Mouse (Mus musculus): ENCODE data around the gene Gm14412.
"Not testable (repeated sequence)": the region's sequence is repeated elsewhere in the genome, so short reads cannot be mapped to it uniquely, and the experiment has no call there.

The Gm14412 gene

DNA sequence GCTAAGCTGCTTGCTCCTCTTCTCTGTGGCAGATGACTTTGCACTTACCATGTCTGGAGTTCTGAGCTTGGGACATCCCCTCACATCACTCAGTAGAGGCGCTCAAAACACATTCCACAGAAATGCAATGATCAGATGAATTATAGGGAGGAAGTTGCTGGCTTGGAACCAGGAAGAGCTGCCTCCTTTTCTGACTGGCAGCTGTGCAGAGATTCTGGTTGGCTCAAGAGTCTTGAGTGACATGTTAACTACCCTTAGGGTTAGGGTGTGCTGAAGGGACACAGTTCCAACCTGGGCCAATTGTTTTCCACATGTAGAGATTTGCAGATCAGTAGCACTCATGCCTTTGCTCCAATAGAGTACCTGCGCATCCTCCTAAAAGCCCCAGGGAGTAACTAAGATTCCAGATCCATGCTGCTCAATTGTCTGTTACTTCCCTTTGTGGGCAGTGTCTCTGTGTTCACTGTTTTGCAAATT is at the start of gene Gm14412:
Gene Gm14412, minus strand, starts transcription at position 51 of the 477 bp plus-strand sequence.
- not testable (repeated sequence) for DNase-seq (ENCODE audit: low spot score)

DNA sequence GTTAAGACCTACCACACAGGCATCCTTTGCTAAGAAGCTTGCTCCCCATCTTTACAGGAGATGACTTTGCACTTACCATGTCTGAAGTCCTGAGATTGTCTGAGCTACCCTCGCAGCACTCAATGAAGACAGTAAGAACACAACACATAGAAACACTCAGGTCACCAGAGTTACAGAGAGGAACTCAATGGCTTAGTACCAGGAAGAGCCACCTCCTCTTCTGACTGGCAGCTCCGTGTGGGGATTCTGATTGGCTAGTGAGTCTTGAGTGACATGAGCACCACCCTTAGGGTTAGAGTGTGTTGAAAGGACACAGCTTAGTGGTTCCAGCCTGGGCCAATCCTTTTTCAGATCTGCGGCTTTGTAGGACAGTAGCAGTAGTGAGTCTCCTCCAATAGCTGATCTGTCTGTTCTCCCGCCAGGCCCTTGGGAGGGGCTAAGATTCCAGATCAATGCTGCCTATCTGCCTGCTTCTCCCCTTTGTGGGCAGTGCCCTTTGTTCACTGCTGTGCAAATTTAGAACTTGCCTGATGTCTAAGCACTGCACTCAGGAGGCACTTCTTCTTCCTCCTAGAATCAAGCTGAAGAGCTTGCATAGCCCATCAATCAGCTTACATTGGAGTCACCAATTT is 5.7 kb upstream of the Gm14412 start:
- DNase-seq (ENCODE audit: low spot score): not testable (repeated sequence)

DNA sequence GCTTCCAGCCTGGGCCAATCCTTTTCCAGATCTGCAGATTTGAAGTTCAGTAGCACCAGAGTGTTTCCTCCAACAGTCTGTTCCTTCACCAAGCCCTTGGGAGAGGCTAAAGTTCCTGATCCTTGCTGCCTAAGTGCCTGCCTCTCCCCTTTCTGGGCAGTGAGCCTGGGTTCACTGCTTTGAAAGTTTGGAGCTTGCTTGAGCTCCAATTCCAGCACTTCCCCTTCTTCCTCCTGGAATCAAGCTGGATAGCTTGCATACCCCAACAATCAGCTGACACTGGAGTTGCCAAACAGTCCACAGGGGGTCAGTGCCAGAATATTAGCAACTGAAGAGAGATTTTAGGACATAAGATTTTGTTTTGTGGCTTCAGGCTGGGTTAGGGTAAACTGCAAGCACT is 2.7 kb downstream of the Gm14412 start:
- not testable (repeated sequence) for DNase-seq (ENCODE audit: low spot score)

DNA sequence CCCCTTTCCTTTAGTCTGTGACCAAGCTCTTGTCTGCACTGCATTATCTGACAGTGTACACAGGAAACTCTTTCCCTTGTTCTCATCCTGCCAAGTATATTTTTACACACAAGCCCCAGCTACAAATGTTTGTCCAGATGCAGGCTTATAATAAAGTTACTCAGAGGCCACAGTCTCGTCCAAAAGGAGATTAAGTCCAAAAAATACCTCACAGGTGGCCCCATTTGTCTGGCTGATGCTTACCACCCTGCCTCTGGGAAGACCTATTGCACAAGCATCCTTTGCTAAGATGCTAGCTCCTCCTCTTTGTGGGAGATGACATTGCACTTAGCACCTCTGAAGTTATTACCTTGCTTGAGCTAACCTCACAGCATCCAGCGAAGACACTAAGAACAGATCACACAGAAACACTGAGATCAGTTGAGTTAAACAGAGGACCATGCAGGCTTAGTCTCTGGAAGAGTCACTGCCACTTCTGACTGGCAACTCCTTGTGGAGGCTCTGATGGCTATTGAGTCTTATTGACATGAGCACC is 3.3 kb downstream of the Gm14412 start:
- not testable (repeated sequence) for DNase-seq (ENCODE audit: low spot score)

DNA sequence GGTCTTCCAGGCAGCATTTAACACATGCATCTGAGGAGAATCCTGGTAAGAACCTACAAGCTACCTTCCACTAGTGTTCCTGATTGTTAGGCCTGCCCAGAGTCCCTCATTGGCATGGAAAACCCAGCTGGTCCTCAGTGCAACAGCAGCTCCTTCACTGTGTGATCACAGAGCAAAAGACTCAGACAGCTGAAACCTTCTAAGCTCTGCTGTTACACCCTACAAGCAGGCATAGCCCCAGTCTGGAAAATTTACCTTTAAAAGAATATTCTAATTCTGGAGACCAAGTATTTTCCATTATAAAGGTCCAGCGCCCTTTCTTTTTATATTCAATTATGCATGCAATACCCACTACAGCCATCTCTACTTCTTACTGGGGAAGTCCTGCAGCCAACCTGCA is 5.1 kb downstream of the Gm14412 start:
- no peak for DNase-seq (ENCODE audit: low spot score)

DNA sequence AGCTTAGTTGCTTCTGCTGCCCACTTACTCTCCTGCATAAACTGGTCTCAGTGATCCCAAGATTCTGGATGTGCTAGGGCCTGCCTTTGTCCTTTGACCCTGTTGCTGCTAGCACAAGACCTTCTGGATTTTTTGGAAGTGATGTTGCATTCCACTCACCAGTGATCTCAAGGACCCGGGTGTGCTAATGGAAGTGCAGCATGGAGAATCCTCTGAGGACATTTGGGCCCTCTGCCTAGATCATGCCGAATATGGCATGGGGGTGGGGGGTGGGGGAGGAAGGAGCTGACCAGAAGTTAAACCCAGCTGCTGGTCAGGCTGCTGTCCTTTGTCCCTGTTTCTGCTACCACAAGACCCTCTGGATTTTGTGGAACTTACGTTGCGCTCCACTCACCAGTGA is 14.5 kb downstream of the Gm14412 start:
- DNase-seq (ENCODE audit: low spot score): not testable (repeated sequence)

DNA sequence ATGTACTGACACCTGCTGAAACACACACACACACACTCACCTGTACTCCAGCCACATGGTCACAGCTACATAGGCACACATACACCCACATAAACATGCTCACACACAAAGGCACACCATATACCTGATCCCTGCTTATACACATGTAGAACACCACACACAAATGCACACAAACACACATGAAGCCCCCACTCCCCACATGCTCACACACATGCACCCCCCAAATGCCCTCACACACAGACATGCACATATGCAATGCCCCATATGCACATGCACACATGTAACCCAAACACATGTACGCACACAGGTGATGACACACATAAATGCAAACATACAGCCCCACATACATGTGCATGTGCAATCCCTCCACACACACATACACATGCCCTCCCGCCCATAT is 19.1 kb downstream of the Gm14412 start:
- DNase-seq (ENCODE audit: low spot score): not testable (repeated sequence)

DNA sequence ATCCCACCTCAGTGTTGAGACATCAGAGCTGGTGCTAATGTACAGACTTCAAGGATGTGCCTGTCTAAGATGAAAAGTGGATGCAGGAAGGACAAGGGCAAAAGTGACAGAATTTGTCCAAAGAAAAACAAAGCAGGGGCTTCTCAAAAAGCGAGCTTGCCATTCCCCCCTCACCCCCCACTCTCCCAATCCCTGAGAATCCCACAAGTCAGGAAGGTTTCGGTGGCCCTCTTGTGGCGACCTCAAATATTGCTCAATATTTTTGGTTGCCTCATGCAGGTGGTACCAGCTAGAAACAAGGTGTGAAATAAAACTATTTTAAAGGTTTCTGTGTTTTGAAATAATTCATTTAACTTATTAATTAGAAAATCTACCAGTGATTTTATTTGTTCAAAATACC is 40.4 kb downstream of the Gm14412 start:
- DNase-seq (ENCODE audit: low spot score): not testable (repeated sequence)

DNA sequence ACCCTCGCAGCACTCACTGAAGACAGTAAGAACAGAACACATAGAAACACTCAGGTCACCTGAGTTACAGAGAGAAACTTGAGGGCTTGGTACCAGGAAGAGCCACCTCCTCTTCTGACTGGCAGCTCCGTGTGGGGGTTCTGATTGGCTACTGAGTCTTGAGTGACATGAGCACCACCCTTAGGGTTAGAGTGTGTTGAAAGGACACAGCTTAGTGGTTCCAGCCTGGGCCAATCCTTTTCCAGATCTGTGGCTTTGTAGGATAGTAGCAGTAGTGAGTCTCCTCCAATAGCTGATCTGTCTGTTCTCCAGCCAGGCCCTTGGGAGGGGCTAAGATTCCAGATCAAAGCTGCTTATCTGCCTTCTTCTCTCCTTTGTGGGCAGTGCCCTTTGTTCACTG is 46.4 kb downstream of the Gm14412 start:
- not testable (repeated sequence) for DNase-seq (ENCODE audit: low spot score)

DNA sequence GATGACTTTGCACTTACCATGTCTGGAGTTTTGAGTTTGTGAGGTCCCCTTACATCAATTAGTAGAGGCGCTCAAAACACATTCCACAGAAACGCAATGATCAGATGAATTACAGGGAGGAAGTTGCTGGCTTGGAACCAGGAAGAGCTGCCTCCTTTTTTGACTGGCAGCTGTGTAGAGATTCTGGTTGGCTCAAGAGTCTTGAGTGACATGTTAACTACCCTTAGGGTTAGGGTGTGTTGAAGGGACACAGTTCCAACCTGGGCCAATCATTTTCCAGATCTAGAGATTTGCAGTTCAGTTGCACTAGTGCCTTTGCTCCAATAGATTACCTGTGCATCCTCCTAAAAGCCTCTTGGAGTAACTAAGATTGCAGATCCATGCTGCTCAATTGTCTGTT is 51.9 kb downstream of the Gm14412 start:
- not testable (repeated sequence) for DNase-seq (ENCODE audit: low spot score)

DNA sequence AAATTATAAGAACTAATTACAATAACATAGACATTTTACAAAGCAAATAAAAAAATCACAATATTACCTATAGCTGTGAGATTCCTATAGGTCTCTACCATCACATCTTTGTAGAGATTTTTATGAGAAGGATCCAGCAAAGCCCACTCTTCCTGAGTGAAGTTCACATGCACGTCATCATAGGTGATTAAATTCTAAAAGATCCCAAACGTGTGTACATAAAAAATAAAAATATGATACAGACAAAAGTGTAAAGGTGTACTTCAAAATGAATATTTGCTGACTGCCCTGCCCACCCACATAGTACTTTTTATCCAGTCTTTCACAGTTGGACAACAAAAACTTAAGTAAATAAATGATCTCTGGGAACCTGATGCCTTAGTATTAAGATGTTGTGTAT is 57.2 kb downstream of the Gm14412 start, which contains the start of gene Gm14409:
Gene Gm14409, minus strand, starts transcription at position 101 of the 400 bp plus-strand sequence.
- DNase-seq (ENCODE audit: low spot score): not testable (repeated sequence)

All from yolk sac, embryonic 10.5 days (tissue).